Mouse (Mus musculus) liver, embryonic 13.5 days (tissue): ENCODE results near the gene Neb. TPM values are rescaled to one million over a fixed set of nuclear protein-coding genes. Genes with fewer than 3 reads are reported as not detected.

Experiments used
- microRNA-seq: library from miRNA; unstranded; fragments of <30 nt; microRNA quantifications from one replicate; pipeline ENCODE4, GENCODE M21; 2016
- polyA plus RNA-seq: library from polyadenylated mRNA; unstranded; fragments of >200 nt; fragmentation: Nextera tagmentation; extraction: Ambion mirVana; gene quantifications from 2 replicates; pipeline ENCODE4 v1.2.1, GENCODE M21; 2015

Neb gene
- polyA plus RNA-seq, 1 experiment from 2014 or later, result 2.6 TPM

Small RNA genes lying within 50 kb of the gene (microRNA-seq; reads per million reads assigned to microRNA genes)
- not detected for gene Gm22095

Other genes with a start within 250 kb of the Neb start
- 26.1 and 34.8 TPM in 2 replicates for gene Arl5a, start 46.4 kb upstream of the Neb start, polyA plus RNA-seq